Mouse (Mus musculus): ENCODE measurements around the gene Malrd1. TPM values are rescaled to one million over a fixed set of nuclear protein-coding genes. Genes with fewer than 3 reads are reported as not detected.

The Malrd1 gene
- 0.09 and 0.21 TPM in 2 replicates for polyA plus RNA-seq (2015; fragmentation: Nextera tagmentation; extraction: Ambion mirVana)

DNA sequence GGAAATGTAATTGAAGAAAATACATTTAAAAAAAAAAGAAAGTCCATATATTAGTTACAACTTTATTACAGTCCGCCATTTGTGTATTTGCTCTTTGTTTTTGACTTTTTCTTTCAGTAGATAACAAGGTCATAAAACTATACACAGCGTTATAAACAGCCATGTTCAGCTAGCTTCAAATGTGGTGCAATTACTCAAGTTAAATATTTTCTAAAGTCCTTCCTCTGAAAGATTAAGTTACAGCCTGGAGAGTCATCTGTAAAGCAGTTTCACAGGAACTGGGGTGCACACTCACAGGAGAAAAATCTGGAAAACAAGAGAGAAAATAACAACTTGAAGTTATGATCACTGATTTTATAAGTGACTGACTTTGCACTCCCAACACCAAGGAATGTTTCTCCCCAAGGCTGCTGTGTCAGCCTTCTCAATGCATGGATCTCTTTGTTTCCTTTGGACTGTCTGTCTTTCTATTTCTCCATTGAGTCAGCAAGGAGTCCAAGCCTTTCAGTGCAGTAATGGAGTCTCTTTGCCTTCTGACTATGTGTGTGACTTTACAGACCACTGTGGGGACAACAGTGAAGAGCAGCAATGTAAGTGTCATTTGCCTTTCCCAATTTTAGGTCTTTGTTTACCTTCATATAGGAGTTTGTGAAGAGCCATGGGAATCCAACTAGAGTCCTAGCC is at the start of gene Malrd1:
Malrd1 (plus strand) TSS at position 239 of the 684 bp plus-strand sequence.
- peaks cover 5% of the 10 kb centered on the region for H3K9me3 ChIP-seq (ENCODE audit: control insufficient read depth, low read length)
- H3K4me2 ChIP-seq (ENCODE audit: low read length), result no peak within 1 kb of the TSS
- no peak within 1 kb of the TSS for H3K27ac ChIP-seq (ENCODE audit: low read depth, low read length)
- no peak within 1 kb of the TSS for H3K4me3 ChIP-seq (ENCODE audit: low read length)
- no peaks in the 10 kb centered on the region for H3K4me1 ChIP-seq (ENCODE audit: control insufficient read depth, insufficient read depth, low read depth, low read length)
- no peak for ATAC-seq
- H3K27me3 ChIP-seq (replicated peaks; ENCODE audit: control insufficient read depth, insufficient read depth, low read length), result no peaks in the 10 kb centered on the region
- no peaks in the 10 kb centered on the region for H3K36me3 ChIP-seq (ENCODE audit: control insufficient read depth, insufficient read depth, low read length)
- WGBS, result 80% methylated on average over 2 of the region's 2 CpGs
- no peak within 1 kb of the TSS for H3K9ac ChIP-seq (ENCODE audit: low read depth, low read length)

DNA sequence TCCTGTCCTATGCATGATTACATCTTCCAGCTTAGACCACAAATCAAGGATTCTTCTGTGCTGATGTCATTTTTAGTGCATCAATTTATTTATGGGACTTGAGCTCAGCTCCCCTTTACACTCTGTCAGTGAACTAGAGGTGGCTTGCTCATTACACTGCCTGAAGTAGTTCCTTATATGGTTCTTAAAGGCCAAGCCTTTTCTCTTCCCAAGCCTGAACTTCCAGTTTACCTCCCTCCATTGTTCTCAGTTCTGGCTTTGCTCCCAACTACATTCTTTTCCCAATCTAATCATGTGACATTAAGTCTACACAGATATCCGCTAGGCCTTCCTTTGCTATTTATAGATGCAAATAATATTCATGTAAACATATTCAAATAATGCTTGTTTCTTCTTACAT is 12.4 kb downstream of the Malrd1 start:
- 65% methylated on average over 1 of the region's 1 CpGs for WGBS

DNA sequence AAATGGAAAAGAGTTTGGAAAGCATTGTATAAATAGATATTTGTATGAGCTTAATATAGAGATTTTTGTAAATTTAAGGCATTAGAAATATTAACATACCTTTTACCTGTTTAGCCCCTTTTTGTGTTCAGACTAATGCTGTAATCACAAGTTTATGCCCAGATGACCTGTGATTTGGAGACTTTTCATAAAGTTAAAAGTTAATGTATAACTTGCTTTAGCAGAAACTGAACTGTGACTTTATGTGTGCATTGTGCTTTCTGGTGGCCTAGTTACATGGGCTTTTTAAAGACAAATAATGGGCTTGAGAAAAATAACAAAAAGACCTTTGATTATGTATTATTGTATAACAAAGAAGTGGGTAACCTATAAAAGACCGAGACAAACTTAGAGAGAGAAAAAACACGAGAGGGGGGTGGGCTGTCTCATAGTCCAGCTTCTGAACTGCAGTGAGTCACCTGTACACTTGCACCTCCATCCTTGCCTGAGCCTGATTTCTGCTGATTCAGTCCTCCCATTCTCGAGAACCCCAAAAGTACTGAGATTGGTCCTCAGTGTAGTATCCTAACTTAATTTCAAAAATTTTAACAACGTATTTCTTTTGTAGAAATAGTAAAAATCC is 87.2 kb downstream of the Malrd1 start:
- Histone ChIP-seq H3K9me3 (ENCODE audit: control insufficient read depth, low read length) (no peaks in the 10 kb centered on the region), H3K36me3 (ENCODE audit: control insufficient read depth, insufficient read depth, low read length) (no peaks in the 10 kb centered on the region), H3K27ac (ENCODE audit: low read depth, low read length) (no peak overlapping the region), H3K4me1 (ENCODE audit: control insufficient read depth, insufficient read depth, low read depth, low read length) (no peaks in the 10 kb centered on the region), H3K9ac (ENCODE audit: low read depth, low read length) (no peak overlapping the region), H3K4me2 (ENCODE audit: low read length) (no peak overlapping the region), H3K4me3 (ENCODE audit: low read length) (no peak overlapping the region), H3K27me3 (replicated peaks; ENCODE audit: control insufficient read depth, insufficient read depth, low read length) (no peaks in the 10 kb centered on the region)
- no peak for ATAC-seq
- WGBS, result 67% methylated on average over 4 of the region's 4 CpGs

More for the DNA sequence above, 12.4 kb downstream of the Malrd1 start:
- Histone ChIP-seq H3K27me3 (replicated peaks; ENCODE audit: control insufficient read depth, insufficient read depth, low read length) (no peaks in the 10 kb centered on the region), H3K36me3 (ENCODE audit: control insufficient read depth, insufficient read depth, low read length) (no peaks in the 10 kb centered on the region), H3K9ac (ENCODE audit: low read depth, low read length) (no peak overlapping the region), H3K4me2 (ENCODE audit: low read length) (no peak overlapping the region), H3K9me3 (ENCODE audit: control insufficient read depth, low read length) (no peaks in the 10 kb centered on the region), H3K27ac (ENCODE audit: low read depth, low read length) (no peak overlapping the region), H3K4me1 (ENCODE audit: control insufficient read depth, insufficient read depth, low read depth, low read length) (no peaks in the 10 kb centered on the region), H3K4me3 (ENCODE audit: low read length) (no peak overlapping the region)
- ATAC-seq, result no peak

DNA sequence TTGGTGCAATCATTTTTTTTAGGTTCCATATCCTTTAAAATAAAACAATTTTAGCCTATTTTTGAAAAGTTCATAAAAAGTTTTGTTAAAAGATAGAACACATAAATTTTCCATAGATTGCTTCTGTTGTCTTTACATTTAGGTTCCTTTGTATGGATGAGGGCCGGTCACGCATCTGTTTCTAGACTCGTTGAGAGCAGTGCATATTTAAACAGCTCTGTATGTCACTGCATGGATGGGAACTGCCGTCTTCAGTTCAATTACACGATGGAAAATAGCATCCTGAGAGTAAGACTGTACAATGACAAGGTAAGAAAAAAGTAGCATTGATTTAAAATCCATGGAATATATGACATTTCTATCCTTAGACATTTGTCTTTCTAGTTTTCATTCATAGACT is 87.7 kb downstream of the Malrd1 start:
- Histone ChIP-seq H3K27ac (ENCODE audit: low read depth, low read length) (no peak overlapping the region), H3K9ac (ENCODE audit: low read depth, low read length) (no peak overlapping the region), H3K4me1 (ENCODE audit: control insufficient read depth, insufficient read depth, low read depth, low read length) (no peaks in the 10 kb centered on the region), H3K4me2 (ENCODE audit: low read length) (no peak overlapping the region), H3K9me3 (ENCODE audit: control insufficient read depth, low read length) (no peaks in the 10 kb centered on the region), H3K36me3 (ENCODE audit: control insufficient read depth, insufficient read depth, low read length) (no peaks in the 10 kb centered on the region), H3K4me3 (ENCODE audit: low read length) (no peak overlapping the region), H3K27me3 (replicated peaks; ENCODE audit: control insufficient read depth, insufficient read depth, low read length) (no peaks in the 10 kb centered on the region)
- 71% methylated on average over 5 of the region's 5 CpGs for WGBS
- ATAC-seq, result no peak

DNA sequence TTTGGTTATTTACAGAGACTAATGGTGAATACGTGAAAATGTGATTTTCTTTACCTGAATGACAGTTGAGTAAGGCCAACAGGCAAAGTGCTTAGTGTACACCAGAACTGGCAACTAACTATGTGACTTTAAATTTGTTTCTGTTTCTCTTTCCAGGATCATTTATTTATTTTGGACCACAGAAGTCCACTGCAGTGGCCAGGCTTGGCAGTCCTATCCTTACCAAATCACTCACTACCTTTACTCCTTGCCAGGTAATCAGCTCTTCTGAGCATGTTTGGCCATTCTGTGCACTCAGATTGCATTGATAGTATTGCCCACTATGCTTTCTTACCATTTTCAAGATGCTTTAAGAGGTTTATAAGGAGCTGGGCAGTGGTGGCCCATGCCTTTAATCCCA is 109.5 kb downstream of the Malrd1 start:
- no peaks in the 10 kb centered on the region for H3K9me3 ChIP-seq (ENCODE audit: control insufficient read depth, low read length)
- no peak for ATAC-seq
- 83% methylated on average over 1 of the region's 1 CpGs for WGBS
- H3K27me3 ChIP-seq (replicated peaks; ENCODE audit: control insufficient read depth, insufficient read depth, low read length), result no peaks in the 10 kb centered on the region
- H3K4me2 ChIP-seq (ENCODE audit: low read length), result no peak overlapping the region
- no peaks in the 10 kb centered on the region for H3K4me1 ChIP-seq (ENCODE audit: control insufficient read depth, insufficient read depth, low read depth, low read length)
- H3K36me3 ChIP-seq (ENCODE audit: control insufficient read depth, insufficient read depth, low read length), result no peaks in the 10 kb centered on the region
- H3K9ac ChIP-seq (ENCODE audit: low read depth, low read length), result no peak overlapping the region
- no peak overlapping the region for H3K27ac ChIP-seq (ENCODE audit: low read depth, low read length)
- H3K4me3 ChIP-seq (ENCODE audit: low read length), result no peak overlapping the region

DNA sequence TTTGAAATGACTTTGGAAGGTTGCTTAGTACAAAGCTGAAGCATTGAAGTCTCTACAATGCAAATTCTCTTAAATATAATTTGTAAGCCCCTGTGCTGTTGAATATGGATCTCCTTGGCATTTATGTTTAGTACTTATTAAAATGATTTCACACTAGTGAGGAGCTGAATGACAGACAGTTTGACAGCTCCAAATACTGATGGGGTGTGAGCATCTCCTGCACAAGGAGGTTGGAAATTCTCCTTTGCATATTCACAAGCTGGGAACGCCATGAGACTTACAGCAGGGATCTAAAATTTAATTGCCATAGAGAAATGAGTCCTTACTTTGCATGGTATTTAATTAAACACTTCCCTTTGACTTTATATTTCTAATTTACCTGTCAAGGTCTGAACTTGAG is 117.6 kb downstream of the Malrd1 start:
- H3K9ac ChIP-seq (ENCODE audit: low read depth, low read length), result no peak overlapping the region
- no peaks in the 10 kb centered on the region for H3K27me3 ChIP-seq (replicated peaks; ENCODE audit: control insufficient read depth, insufficient read depth, low read length)
- ATAC-seq, result no peak
- H3K9me3 ChIP-seq (ENCODE audit: control insufficient read depth, low read length), result no peaks in the 10 kb centered on the region
- H3K36me3 ChIP-seq (ENCODE audit: control insufficient read depth, insufficient read depth, low read length), result no peaks in the 10 kb centered on the region
- 66% methylated on average over 1 of the region's 1 CpGs for WGBS
- no peaks in the 10 kb centered on the region for H3K4me1 ChIP-seq (ENCODE audit: control insufficient read depth, insufficient read depth, low read depth, low read length)
- no peak overlapping the region for H3K27ac ChIP-seq (ENCODE audit: low read depth, low read length)
- H3K4me3 ChIP-seq (ENCODE audit: low read length), result no peak overlapping the region
- no peak overlapping the region for H3K4me2 ChIP-seq (ENCODE audit: low read length)

DNA sequence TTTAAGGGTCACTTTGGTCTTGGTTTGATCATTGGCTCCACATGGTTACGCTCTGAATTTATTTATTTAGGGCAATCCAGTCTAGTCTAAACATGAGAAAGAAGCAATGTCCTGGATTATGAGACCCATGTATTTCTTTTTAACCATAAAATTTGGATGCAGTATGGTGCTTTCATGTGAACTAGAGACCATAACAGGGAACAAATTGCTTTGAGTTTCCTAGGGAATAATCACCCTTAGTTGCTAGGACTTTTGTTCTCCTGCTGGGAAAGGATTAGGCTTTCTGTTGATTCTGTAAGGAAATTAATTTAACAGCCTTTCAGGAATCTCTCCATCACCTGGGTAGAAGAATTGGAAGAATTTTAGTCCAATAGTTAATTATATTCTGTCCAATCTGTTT is 130.1 kb downstream of the Malrd1 start:
- WGBS, result 50% methylated on average over 1 of the region's 1 CpGs
- no peaks in the 10 kb centered on the region for H3K27me3 ChIP-seq (replicated peaks; ENCODE audit: control insufficient read depth, insufficient read depth, low read length)
- no peak for ATAC-seq
- H3K27ac ChIP-seq (ENCODE audit: low read depth, low read length), result no peak overlapping the region
- no peak overlapping the region for H3K4me2 ChIP-seq (ENCODE audit: low read length)
- no peaks in the 10 kb centered on the region for H3K4me1 ChIP-seq (ENCODE audit: control insufficient read depth, insufficient read depth, low read depth, low read length)
- no peaks in the 10 kb centered on the region for H3K36me3 ChIP-seq (ENCODE audit: control insufficient read depth, insufficient read depth, low read length)
- H3K4me3 ChIP-seq (ENCODE audit: low read length), result no peak overlapping the region
- no peaks in the 10 kb centered on the region for H3K9me3 ChIP-seq (ENCODE audit: control insufficient read depth, low read length)
- no peak overlapping the region for H3K9ac ChIP-seq (ENCODE audit: low read depth, low read length)

DNA sequence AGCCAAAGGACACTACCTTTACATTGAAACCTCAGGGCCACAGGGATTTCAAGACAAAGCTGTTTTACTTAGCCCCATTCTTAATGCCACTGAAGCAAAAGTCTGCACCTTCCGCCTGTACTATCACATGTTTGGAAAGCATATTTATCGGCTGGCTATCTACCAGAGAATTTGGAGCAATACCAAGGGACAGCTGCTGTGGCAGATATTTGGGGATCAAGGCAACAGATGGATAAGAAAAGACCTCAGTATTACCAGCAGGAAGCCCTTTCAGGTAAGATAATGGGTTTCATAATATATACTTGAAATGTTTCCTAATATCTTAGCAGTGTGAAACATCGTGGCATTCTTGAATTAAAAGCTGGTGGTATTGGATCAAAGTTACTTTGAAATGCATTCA is 176.7 kb downstream of the Malrd1 start:
- ATAC-seq, result no peak
- no peaks in the 10 kb centered on the region for H3K27me3 ChIP-seq (replicated peaks; ENCODE audit: control insufficient read depth, insufficient read depth, low read length)
- no peaks in the 10 kb centered on the region for H3K36me3 ChIP-seq (ENCODE audit: control insufficient read depth, insufficient read depth, low read length)
- H3K27ac ChIP-seq (ENCODE audit: low read depth, low read length), result no peak overlapping the region
- no peak overlapping the region for H3K4me2 ChIP-seq (ENCODE audit: low read length)
- H3K4me1 ChIP-seq (ENCODE audit: control insufficient read depth, insufficient read depth, low read depth, low read length), result no peaks in the 10 kb centered on the region
- WGBS, result 85% methylated on average over 3 of the region's 3 CpGs
- no peaks in the 10 kb centered on the region for H3K9me3 ChIP-seq (ENCODE audit: control insufficient read depth, low read length)
- H3K9ac ChIP-seq (ENCODE audit: low read depth, low read length), result no peak overlapping the region
- no peak overlapping the region for H3K4me3 ChIP-seq (ENCODE audit: low read length)

DNA sequence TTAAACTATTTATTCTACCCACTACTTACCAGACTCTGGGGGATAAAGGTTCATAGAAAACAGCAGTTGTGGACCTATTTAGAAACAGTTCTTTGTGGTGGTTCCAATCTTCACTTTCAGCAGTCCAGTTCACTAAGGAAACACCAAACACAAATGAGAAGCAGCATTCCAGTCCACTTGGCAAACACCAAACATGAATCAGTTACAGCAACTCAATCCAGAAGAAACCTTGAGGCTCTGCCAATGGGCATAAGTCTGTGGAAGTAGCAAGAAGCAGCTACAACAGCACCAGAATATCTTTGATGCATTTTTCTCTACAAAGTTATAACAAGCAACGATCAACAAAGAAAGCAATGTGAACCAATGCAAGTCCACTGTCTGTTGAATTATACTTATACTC is 214.7 kb downstream of the Malrd1 start:
- ATAC-seq, result no peak
- Histone ChIP-seq H3K4me2 (ENCODE audit: low read length) (no peak overlapping the region), H3K4me1 (ENCODE audit: control insufficient read depth, insufficient read depth, low read depth, low read length) (no peaks in the 10 kb centered on the region), H3K27ac (ENCODE audit: low read depth, low read length) (no peak overlapping the region), H3K4me3 (ENCODE audit: low read length) (no peak overlapping the region), H3K9me3 (ENCODE audit: control insufficient read depth, low read length) (no peaks in the 10 kb centered on the region), H3K9ac (ENCODE audit: low read depth, low read length) (no peak overlapping the region), H3K27me3 (replicated peaks; ENCODE audit: control insufficient read depth, insufficient read depth, low read length) (no peaks in the 10 kb centered on the region), H3K36me3 (ENCODE audit: control insufficient read depth, insufficient read depth, low read length) (no peaks in the 10 kb centered on the region)
- WGBS, result 90% methylated on average over 1 of the region's 1 CpGs

Data from hindbrain, embryonic 16.5 days (tissue).